Mouse (Mus musculus) adrenal gland, adult 8-10 months (tissue): Measurements from ENCODE around the gene Gabpa. TPM values are rescaled to one million over a fixed set of nuclear protein-coding genes. Genes with fewer than 3 reads are reported as not detected.

Experiments used
- DNase-seq: peaks from one replicate; pipeline ENCODE4 v3.0.0; 2022
- total RNA-seq, 4 experiments: library from RNA; stranded (reverse); gene quantifications; 2 replicates each; pipeline ENCODE4 v1.2.4; 2022

Gene Gabpa
- total RNA-seq, 4 experiments from 2014 or later = 36.5 to 38.9 (median 37.6) TPM

DNA sequence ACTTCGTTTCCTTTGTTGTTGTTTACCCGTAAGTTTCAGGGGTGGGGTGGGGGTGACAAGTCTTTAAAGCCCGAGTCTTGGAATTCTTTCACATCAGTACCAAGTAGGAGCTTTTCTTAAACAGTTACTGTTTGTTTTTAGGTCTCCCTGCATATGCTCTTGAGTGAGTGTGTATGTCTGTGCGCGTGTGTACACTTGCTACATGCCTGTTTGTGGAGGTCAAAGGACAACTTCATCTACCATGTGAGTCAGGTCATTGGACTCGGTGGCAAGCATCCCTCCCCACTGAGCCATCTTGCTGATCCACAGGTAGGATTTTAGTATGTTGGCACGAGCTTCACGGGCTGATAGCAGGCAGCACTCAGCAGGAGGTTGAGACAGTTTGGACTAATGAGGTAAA lies 39.1 kb downstream of the Gabpa start:
- no peak for DNase-seq

DNA sequence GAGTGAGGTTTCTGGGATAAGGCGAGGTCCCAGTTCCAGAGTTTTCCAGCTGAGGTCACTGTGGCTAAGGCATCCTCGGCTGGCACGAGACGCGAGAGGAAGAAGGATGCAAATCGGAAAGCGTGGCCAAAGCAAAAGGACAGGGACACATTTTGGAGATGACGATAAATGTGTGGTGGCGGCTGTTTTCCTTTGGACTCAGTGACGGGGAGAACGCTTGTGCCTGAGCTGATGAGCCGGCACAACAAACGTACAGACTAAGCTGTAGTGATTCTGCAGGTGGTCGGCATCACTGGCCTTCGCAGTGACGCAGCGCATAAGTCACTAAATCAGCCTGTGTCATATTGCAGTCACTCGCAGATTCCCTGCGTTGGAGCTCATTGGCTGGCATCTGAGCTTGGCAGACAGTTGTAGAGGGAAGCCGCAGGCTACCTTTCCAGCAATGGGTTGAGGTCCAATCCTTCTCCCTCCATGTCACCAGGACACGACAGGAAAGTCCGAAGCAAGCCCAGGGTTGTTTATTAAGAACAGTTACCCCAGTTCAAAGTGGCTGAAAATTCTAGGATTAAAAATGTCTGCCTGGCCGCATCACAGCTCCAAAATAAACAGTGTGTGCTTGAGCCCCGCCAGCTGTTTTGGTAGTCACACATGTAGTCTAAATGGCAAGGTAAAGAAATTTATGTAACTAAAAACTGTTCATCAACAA lies 40.4 kb downstream of the Gabpa start:
- DNase-seq = no peak

DNA sequence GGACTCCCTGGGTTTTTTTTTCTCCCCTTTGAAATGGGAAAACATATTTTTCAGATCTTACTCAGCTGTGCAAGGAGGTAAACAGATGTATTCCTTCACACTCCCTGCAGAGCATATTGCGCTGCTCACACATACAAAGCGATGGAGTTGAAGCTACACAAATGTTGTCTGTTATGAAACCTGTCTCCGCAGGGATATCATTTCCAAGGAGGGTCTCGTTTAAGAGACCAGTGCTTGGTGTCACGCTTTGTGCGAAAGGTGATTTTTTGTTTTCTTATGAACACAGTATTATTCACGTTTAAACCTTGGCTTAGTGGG lies 41.0 kb downstream of the Gabpa start:
- DNase-seq = no peak

DNA sequence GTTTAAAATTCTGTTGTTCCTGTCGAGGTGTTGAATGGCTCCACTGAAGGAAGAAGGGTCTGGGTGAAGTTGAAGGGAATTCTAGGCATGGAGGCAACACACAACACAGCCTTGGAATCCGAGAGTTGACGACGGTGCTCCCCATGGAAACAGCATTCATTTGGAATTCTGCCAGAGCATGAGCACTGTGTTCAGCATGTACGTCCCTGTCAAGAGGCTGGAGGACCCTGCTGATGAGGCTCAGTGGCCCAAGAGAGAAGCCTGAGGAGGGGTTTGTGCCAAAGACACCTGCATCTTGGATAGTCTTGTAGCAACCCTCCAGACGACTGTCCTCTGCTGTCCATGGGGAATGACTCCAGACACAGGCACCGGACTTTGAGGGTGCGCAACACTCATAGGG lies 41.4 kb downstream of the Gabpa start:
- DNase-seq = no peak

DNA sequence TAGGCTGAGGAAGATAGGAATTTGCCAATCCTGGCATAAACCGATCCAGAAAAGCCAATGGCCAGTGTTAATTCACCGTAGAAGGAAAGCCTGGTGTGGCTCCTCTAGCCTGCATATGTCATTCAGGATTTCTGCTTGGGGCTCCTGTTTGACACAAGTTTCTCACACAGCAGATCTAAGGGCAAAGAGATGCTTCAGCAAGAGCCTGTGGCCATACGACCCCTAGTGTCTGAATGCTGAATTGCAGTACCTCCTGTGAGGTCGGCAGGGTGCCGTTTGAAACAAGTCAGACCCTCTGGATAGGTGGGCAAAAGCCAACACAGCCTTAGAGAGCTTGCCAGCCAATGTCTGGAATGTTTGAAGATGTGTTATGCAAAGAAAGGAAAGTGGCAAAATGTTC lies 44.4 kb downstream of the Gabpa start:
- DNase-seq = peak; percentile 30

DNA sequence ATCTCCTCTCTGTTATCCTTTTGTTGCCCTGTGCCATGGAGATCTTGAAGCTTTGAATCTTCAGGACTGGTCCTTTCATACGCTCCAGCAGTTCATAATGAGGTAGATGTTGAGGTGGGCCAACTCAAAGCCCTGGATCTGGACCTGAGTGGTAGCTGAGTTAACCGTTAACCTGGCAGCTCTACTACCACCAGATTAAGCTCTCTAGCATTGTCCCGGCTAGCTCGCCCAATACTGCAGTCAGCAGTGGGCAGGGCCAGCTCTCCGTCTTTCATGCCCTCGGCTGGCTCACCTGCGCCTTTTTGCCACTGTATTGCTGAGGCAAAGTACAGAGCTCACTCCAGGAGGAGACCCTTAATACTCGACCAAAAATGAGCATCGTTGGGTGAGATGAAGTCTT lies 46.4 kb downstream of the Gabpa start:
- no peak for DNase-seq

DNA sequence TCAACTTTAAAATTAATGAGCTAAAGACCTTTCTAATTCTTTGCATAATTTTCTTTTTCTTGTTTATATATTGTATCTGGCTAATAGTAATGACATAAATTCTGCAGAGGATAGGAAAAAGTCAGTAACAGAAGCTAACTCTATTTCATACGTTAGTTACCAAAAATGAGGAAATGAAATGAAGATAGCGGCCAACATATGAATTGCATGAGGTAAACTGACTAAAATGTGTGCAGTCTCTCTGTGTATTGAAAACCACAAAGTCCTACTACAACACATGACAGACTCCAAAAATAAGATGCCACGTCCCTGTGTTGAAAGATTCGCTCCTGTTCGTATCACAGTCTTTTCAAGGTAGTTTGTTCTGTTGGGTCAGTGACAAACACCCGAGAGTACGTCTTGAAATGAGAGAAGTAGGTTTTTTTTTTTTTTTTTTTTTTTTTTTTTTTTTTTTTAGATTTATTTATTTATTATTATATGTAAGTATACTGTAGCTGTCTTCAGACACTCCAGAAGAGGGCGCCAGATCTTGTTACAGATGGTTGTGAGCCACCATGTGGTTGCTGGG lies 47.1 kb downstream of the Gabpa start:
- no peak for DNase-seq

DNA sequence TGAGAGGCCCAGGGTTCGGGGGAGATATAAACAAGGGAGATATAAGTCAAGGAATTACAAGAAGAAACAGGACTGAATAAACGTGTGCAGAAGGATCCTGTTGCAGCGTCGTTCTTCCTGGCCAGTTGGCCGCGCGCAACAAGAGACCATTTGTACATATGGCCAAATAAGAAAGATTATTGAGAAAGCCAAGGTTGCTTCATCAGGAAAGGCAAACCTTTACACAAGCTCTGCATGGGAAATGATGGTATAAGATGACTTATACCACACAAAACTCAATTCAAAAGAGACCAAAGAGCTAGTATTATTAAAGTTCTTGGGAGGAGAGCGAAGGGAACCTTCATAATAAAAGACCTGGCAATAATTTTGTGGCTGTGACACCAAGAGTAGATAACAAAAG lies 49.8 kb downstream of the Gabpa start:
- no peak for DNase-seq

DNA sequence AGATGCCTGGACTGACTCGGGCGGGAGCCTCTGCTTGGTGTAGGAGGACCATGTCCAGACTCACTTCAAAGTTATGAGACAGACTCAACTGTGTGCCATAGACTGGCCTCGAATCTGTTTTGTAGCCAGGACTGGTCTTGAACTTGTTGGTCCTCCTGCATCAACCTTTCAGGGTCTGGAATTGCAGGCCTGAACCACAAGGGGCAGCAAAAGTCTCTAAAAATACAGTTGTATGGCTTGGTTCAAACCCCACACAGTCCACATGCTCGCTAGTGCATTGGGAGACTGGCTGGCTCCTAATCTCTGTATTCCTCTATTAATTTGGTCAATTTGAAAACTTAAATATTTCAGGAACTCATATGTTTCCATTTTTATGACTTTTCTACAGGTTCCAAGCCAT lies 68.3 kb downstream of the Gabpa start:
- no peak for DNase-seq

DNA sequence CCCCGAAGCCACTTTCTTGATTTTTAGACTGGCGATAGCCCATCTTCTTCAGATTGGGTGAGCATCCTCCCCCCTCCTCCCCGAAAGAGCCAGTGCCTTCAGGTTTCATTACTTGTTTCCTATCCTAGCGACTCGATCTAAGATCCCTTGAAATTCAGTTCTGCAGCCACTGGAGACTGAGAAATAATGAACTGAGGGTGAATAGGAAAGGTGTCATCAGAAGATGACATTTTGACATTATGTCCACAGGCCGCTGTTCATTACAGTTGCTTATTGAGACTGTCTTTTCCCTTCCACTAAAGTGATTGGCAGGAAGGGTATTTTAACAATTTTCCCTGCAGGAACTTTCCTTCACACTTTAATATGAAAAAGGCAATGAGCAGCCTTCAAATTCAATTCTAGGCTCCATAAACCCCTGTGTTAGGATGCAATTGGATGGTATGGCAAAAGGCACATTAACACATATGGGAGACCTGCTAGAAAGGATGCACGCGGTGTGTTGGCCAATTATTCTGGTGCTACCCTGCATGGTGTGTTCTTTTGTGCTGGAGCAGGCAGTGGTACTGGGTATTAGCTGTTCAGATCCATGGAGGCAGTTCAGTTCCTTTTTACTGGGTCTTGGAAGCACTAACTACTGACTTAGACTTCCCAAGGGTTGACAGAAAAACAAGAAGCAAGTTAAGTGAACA lies 76.9 kb downstream of the Gabpa start:
- DNase-seq = no peak

Other genes starting within 250 kb of the Gabpa start
- 10 to 100 TPM; 37.0 to 43.3 (median 40.7) TPM for gene Mrpl39, start 99.2 kb upstream of the Gabpa start, total RNA-seq
- 10 to 100 TPM in 3 of 4 experiments, 1 to 10 TPM in 1; 10.0 to 22.1 (median 17.4) TPM for gene Jam2, start 60.8 kb upstream of the Gabpa start, total RNA-seq
- gene Atp5j, start 700 bp downstream of the Gabpa start, total RNA-seq = 100 to 1,000 TPM; 360 to 502 (median 410) TPM